23 mouse cellular contexts compared by ENCODE assay signal in the genomic region with DNA sequence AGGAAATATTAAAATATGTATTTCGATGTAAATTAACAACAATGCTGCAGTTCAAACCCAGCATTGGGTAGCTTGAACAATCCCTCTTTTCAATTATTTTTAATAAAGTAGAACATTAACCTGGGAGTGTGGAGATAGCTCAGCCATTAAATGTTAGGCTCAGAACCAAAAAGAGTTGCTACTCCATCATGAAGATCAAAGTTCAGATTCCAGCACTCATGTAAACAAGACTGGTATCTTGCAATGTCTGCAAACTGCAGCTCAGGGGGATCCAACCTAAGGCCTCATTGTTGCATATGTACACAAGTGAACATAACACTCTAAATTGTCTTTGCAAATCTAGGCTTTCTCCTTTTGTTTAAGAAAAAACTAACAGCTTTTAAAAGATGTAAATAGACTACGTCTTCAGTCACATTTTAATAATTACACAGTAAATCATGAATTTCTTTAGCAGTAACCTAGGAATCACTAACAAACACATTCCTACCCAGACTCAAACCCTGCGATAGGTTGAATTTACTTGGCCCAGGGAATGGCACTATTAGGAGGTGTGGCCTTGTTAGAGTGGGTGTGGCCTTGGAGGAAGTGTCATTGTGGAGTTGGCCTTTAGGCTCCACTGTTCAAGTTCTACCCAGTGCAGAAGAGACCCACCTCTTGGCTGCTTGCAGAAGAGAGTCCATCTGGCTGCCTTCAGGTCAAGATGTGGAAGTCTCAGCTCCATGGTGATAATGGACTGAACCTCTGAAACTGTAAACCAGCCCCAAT. TPM values are rescaled to one million over a fixed set of nuclear protein-coding genes. Genes with fewer than 3 reads are reported as not detected.
DNase-seq lines count a peak whose midpoint lies in the region; ATAC-seq and TF ChIP-seq lines count a peak whose summit lies in the region.
"Had no signal": no experiment of that assay in that cellular context is flagged by ENCODE, and none has a peak within 500 bp of the region (broad histone marks: within the 10 kb centered on the region; RNA-seq: fewer than 3 reads in every experiment).

No protein-coding gene starts in this region.

- H3K9me3 ChIP-seq in intestine, embryonic 15.5 days: no peaks in the 10 kb centered on the region
- H3K9me3 ChIP-seq in liver, embryonic 16.5 days (replicated peaks; ENCODE audit: control insufficient read depth, low read length): no peaks in the 10 kb centered on the region
- H3K9me3 ChIP-seq in forebrain, postnatal 0 days (ENCODE audit: low read length): no peaks in the 10 kb centered on the region
- H3K9me3 ChIP-seq: hindbrain, embryonic 13.5 days; midbrain, embryonic 12.5 days; neural tube, embryonic 13.5 days had no signal

- 63% methylated on average over 3 of the region's 3 CpGs for WGBS in intestine, embryonic 15.5 days
- 70% methylated on average over 3 of the region's 3 CpGs for WGBS in liver, embryonic 16.5 days (ENCODE audit: insufficient replicate concordance)
- WGBS in forebrain, postnatal 0 days: 91% methylated on average over 3 of the region's 3 CpGs

- TF ChIP-seq CTCF in forebrain, postnatal 0 days (IDR thresholded peaks at IDR 0.05; ENCODE audit: low read depth): no peak

- no peak overlapping the region for H3K4me3 ChIP-seq in intestine, embryonic 15.5 days (replicated peaks)
- no peak overlapping the region for H3K4me3 ChIP-seq in liver, embryonic 16.5 days (ENCODE audit: low read depth, low read length)
- H3K4me3 ChIP-seq in forebrain, postnatal 0 days (ENCODE audit: low read depth, low read length): no peak overlapping the region
- H3K4me3 ChIP-seq: hindbrain, embryonic 13.5 days; midbrain, embryonic 12.5 days; neural tube, embryonic 13.5 days had no signal

- no peaks in the 10 kb centered on the region for H3K27me3 ChIP-seq in intestine, embryonic 15.5 days (replicated peaks)
- H3K27me3 ChIP-seq in liver, embryonic 16.5 days (ENCODE audit: control insufficient read depth, insufficient read depth, low read depth, low read length): no peaks in the 10 kb centered on the region
- no peaks in the 10 kb centered on the region for H3K27me3 ChIP-seq in forebrain, postnatal 0 days (ENCODE audit: insufficient read depth, low read length)
- H3K27me3 ChIP-seq: hindbrain, embryonic 13.5 days; midbrain, embryonic 12.5 days; neural tube, embryonic 13.5 days had no signal

- no peak overlapping the region for H3K4me2 ChIP-seq in intestine, embryonic 15.5 days (replicated peaks)
- H3K4me2 ChIP-seq in liver, embryonic 16.5 days (ENCODE audit: low read depth, low read length): no peak overlapping the region
- H3K4me2 ChIP-seq in forebrain, postnatal 0 days (ENCODE audit: low read depth): no peak overlapping the region
- H3K4me2 ChIP-seq: hindbrain, embryonic 13.5 days; midbrain, embryonic 12.5 days; neural tube, embryonic 13.5 days had no signal

- no peaks in the 10 kb centered on the region; the same call in 1 of the 2 replicates for H3K36me3 ChIP-seq in intestine, embryonic 15.5 days
- peaks cover 5% of the 10 kb centered on the region for H3K36me3 ChIP-seq in liver, embryonic 16.5 days (ENCODE audit: control insufficient read depth, insufficient read depth)
- peaks cover 7% of the 10 kb centered on the region for H3K36me3 ChIP-seq in forebrain, postnatal 0 days (ENCODE audit: insufficient read depth)

- DNase-seq in kidney, adult 8-10 months: peak; percentile 72 to 77
- peak; percentile 63 to 70 for DNase-seq in kidney, postnatal 25 days
- no peak for DNase-seq in frontal cortex, postnatal 10 days (ENCODE audit: low spot score in 2 of 2)
- no peak for DNase-seq in ovary, postnatal 10 days (ENCODE audit: low spot score)
- DNase-seq in forebrain, postnatal 0 days: no peak
- DNase-seq: adrenal gland, postnatal 36 days; cerebellum, adult 2 months; gastrocnemius, postnatal 25 days; lung, adult 18-20 months; lung, postnatal 4 days; right cerebral cortex, postnatal 4 days; thymus, postnatal 4 days had no signal

- peak; percentile 79 for ATAC-seq in intestine, embryonic 15.5 days
- peak; percentile 87 for ATAC-seq in liver, embryonic 16.5 days (ENCODE audit: low read depth)
- ATAC-seq in forebrain, postnatal 0 days: no peak

- H3K27ac ChIP-seq in intestine, embryonic 15.5 days: no peak overlapping the region
- peak overlapping the region; percentile 44 for H3K27ac ChIP-seq in liver, embryonic 16.5 days (ENCODE audit: low read length)
- H3K27ac ChIP-seq in forebrain, postnatal 0 days (ENCODE audit: low read depth, low read length): no peak overlapping the region
- H3K27ac ChIP-seq: hindbrain, embryonic 13.5 days; midbrain, embryonic 12.5 days; neural tube, embryonic 13.5 days had no signal

- H3K9ac ChIP-seq in intestine, embryonic 15.5 days: no peak overlapping the region
- no peak overlapping the region for H3K9ac ChIP-seq in liver, embryonic 16.5 days (ENCODE audit: low read depth, low read length)
- no peak overlapping the region for H3K9ac ChIP-seq in forebrain, postnatal 0 days
- H3K9ac ChIP-seq: hindbrain, embryonic 13.5 days; midbrain, embryonic 12.5 days; neural tube, embryonic 13.5 days had no signal

- no peaks in the 10 kb centered on the region for H3K4me1 ChIP-seq in intestine, embryonic 15.5 days (replicated peaks)
- no peaks in the 10 kb centered on the region; the same call in 1 of the 2 replicates for H3K4me1 ChIP-seq in liver, embryonic 16.5 days (ENCODE audit: control insufficient read depth, low read depth, low read length)
- no peaks in the 10 kb centered on the region for H3K4me1 ChIP-seq in forebrain, postnatal 0 days (ENCODE audit: insufficient read depth)
- H3K4me1 ChIP-seq: hindbrain, embryonic 13.5 days; midbrain, embryonic 12.5 days; neural tube, embryonic 13.5 days had no signal

RNA-seq across cellular contexts. Expression of a gene that starts 19.1 kb away (rescaled TPM):
- polyA plus RNA-seq in intestine, embryonic 15.5 days (2015; fragmentation: Nextera tagmentation; extraction: Ambion mirVana): 23.9 and 24.2 TPM in 2 replicates
- 12.1 and 13.5 TPM in 2 replicates for polyA plus RNA-seq in liver, embryonic 16.5 days (2015; fragmentation: Nextera tagmentation; extraction: Ambion mirVana)
- total RNA-seq in forebrain, postnatal 0 days (2014; rRNA removed): 17.8 and 22.5 TPM in 2 replicates
- 10.1 and 13.0 TPM in 2 replicates for polyA plus RNA-seq in forebrain, postnatal 0 days (2015; fragmentation: Nextera tagmentation; extraction: Ambion mirVana)

RNA-seq across cellular contexts. Expression of a gene that starts 25.5 kb away (rescaled TPM):
- polyA plus RNA-seq in intestine, embryonic 15.5 days (2015; fragmentation: Nextera tagmentation; extraction: Ambion mirVana): 29.2 and 32.5 TPM in 2 replicates
- polyA plus RNA-seq in liver, embryonic 16.5 days (2015; fragmentation: Nextera tagmentation; extraction: Ambion mirVana): 7.0 and 7.1 TPM in 2 replicates
- total RNA-seq in forebrain, postnatal 0 days (2014; rRNA removed): 26.3 and 27.9 TPM in 2 replicates
- 10.7 and 12.7 TPM in 2 replicates for polyA plus RNA-seq in forebrain, postnatal 0 days (2015; fragmentation: Nextera tagmentation; extraction: Ambion mirVana)

RNA-seq across cellular contexts. Expression of a gene that starts 39.8 kb away (rescaled TPM):
- polyA plus RNA-seq in intestine, embryonic 15.5 days (2015; fragmentation: Nextera tagmentation; extraction: Ambion mirVana): 2.0 and 2.2 TPM in 2 replicates
- 0.18 and 0.19 TPM in 2 replicates for polyA plus RNA-seq in liver, embryonic 16.5 days (2015; fragmentation: Nextera tagmentation; extraction: Ambion mirVana)
- 9.9 and 11.1 TPM in 2 replicates for total RNA-seq in forebrain, postnatal 0 days (2014; rRNA removed)
- polyA plus RNA-seq in forebrain, postnatal 0 days (2015; fragmentation: Nextera tagmentation; extraction: Ambion mirVana): 16.3 and 16.5 TPM in 2 replicates
- total RNA-seq: adrenal gland, postnatal 36 days; gastrocnemius, postnatal 25 days; layer of hippocampus, postnatal 25 days; left cerebral cortex, postnatal 36 days had no signal
- polyA plus RNA-seq: cerebellum, adult 2 months had no signal

RNA-seq across cellular contexts. Expression of a gene that starts 54.9 kb away (rescaled TPM):
- not detected in 2 replicates for polyA plus RNA-seq in intestine, embryonic 15.5 days (2015; fragmentation: Nextera tagmentation; extraction: Ambion mirVana)
- polyA plus RNA-seq in liver, embryonic 16.5 days (2015; fragmentation: Nextera tagmentation; extraction: Ambion mirVana): not detected in 2 replicates
- not detected in 2 replicates for total RNA-seq in forebrain, postnatal 0 days (2014; rRNA removed)
- polyA plus RNA-seq in forebrain, postnatal 0 days (2015; fragmentation: Nextera tagmentation; extraction: Ambion mirVana): 0.23 and 0.45 TPM in 2 replicates
- total RNA-seq: adrenal gland, postnatal 36 days; gastrocnemius, postnatal 25 days; layer of hippocampus, postnatal 25 days had no signal
- polyA plus RNA-seq: C2C12; embryonic facial prominence, embryonic 14.5 days; heart, postnatal 0 days; hindbrain, embryonic 13.5 days; large intestine, adult 2 months; midbrain, embryonic 12.5 days; neural tube, embryonic 13.5 days had no signal

Comparison
In these comparisons a context has a peak if more than half of its experiments do, and no peak if none do; other contexts are left out.
1. DNase-seq: peak in kidney, adult 8-10 months (2 of 2) and kidney, postnatal 25 days (2 of 2); none in frontal cortex, postnatal 10 days (0 of 2), ovary, postnatal 10 days (single experiment) and forebrain, postnatal 0 days (single experiment).